Mouse (Mus musculus): ENCODE measurements around the gene Trappc3. TPM values are rescaled to one million over a fixed set of nuclear protein-coding genes. Genes with fewer than 3 reads are reported as not detected.
"Not testable (repeated sequence)": the region's sequence is repeated elsewhere in the genome, so short reads cannot be mapped to it uniquely, and the experiment has no call there.

The Trappc3 gene
- 39.9 and 58.4 TPM in 2 replicates for total RNA-seq (2017)

GRCm38 (mm10) chr4:126262119-126262807 lies at the start of gene Trappc3:
TSS of gene Trappc3 (plus strand) at chr4:126262325.
- peak; percentile 80 to 87 for ATAC-seq (replicated peaks in 1 of 2; ENCODE audit: insufficient read depth in 1 of 2, low FRiP score in 2 of 2, low TSS enrichment in 1 of 2, low read depth in 1 of 2, poor library complexity in 2 of 2, severe bottlenecking in 2 of 2)

- no peak for ATAC-seq (replicated peaks in 1 of 2; ENCODE audit: insufficient read depth in 1 of 2, low FRiP score in 2 of 2, low TSS enrichment in 1 of 2, low read depth in 1 of 2, poor library complexity in 2 of 2, severe bottlenecking in 2 of 2)
These were observed 44.4 kb upstream of the Trappc3 start for GRCm38 (mm10) chr4:126217771-126218170.

GRCm38 (mm10) chr4:126219540-126219939 lies 42.6 kb upstream of the Trappc3 start:
- ATAC-seq (replicated peaks in 1 of 2; ENCODE audit: insufficient read depth in 1 of 2, low FRiP score in 2 of 2, low TSS enrichment in 1 of 2, low read depth in 1 of 2, poor library complexity in 2 of 2, severe bottlenecking in 2 of 2), result not testable (repeated sequence)

- ATAC-seq (replicated peaks in 1 of 2; ENCODE audit: insufficient read depth in 1 of 2, low FRiP score in 2 of 2, low TSS enrichment in 1 of 2, low read depth in 1 of 2, poor library complexity in 2 of 2, severe bottlenecking in 2 of 2), result no peak
These were observed 42.1 kb upstream of the Trappc3 start for GRCm38 (mm10) chr4:126220045-126220444.

- no peak for ATAC-seq (replicated peaks in 1 of 2; ENCODE audit: insufficient read depth in 1 of 2, low FRiP score in 2 of 2, low TSS enrichment in 1 of 2, low read depth in 1 of 2, poor library complexity in 2 of 2, severe bottlenecking in 2 of 2)
These were observed 39.5 kb upstream of the Trappc3 start for GRCm38 (mm10) chr4:126222631-126223030.

GRCm38 (mm10) chr4:126226640-126227039 lies 35.5 kb upstream of the Trappc3 start:
- no peak for ATAC-seq (replicated peaks in 1 of 2; ENCODE audit: insufficient read depth in 1 of 2, low FRiP score in 2 of 2, low TSS enrichment in 1 of 2, low read depth in 1 of 2, poor library complexity in 2 of 2, severe bottlenecking in 2 of 2)

GRCm38 (mm10) chr4:126227077-126227761 lies 34.9 kb upstream of the Trappc3 start:
- peak; percentile 75 to 90 for ATAC-seq (replicated peaks in 1 of 2; ENCODE audit: insufficient read depth in 1 of 2, low FRiP score in 2 of 2, low TSS enrichment in 1 of 2, low read depth in 1 of 2, poor library complexity in 2 of 2, severe bottlenecking in 2 of 2)

- no peak for ATAC-seq (replicated peaks in 1 of 2; ENCODE audit: insufficient read depth in 1 of 2, low FRiP score in 2 of 2, low TSS enrichment in 1 of 2, low read depth in 1 of 2, poor library complexity in 2 of 2, severe bottlenecking in 2 of 2)
These were observed 34.0 kb upstream of the Trappc3 start for GRCm38 (mm10) chr4:126228144-126228543.

- ATAC-seq (replicated peaks in 1 of 2; ENCODE audit: insufficient read depth in 1 of 2, low FRiP score in 2 of 2, low TSS enrichment in 1 of 2, low read depth in 1 of 2, poor library complexity in 2 of 2, severe bottlenecking in 2 of 2), result no peak
These were observed 32.2 kb upstream of the Trappc3 start for GRCm38 (mm10) chr4:126229900-126230299.

- ATAC-seq (replicated peaks in 1 of 2; ENCODE audit: insufficient read depth in 1 of 2, low FRiP score in 2 of 2, low TSS enrichment in 1 of 2, low read depth in 1 of 2, poor library complexity in 2 of 2, severe bottlenecking in 2 of 2), result no peak
These were observed 28.3 kb upstream of the Trappc3 start for GRCm38 (mm10) chr4:126233676-126234308.

GRCm38 (mm10) chr4:126234496-126235175 lies 27.5 kb upstream of the Trappc3 start:
- no peak for ATAC-seq (replicated peaks in 1 of 2; ENCODE audit: insufficient read depth in 1 of 2, low FRiP score in 2 of 2, low TSS enrichment in 1 of 2, low read depth in 1 of 2, poor library complexity in 2 of 2, severe bottlenecking in 2 of 2)

- ATAC-seq (replicated peaks in 1 of 2; ENCODE audit: insufficient read depth in 1 of 2, low FRiP score in 2 of 2, low TSS enrichment in 1 of 2, low read depth in 1 of 2, poor library complexity in 2 of 2, severe bottlenecking in 2 of 2), result peak; percentile 52 to 59; a peak in 3 of 4 replicates
These were observed 26.9 kb upstream of the Trappc3 start for GRCm38 (mm10) chr4:126235191-126235590.

GRCm38 (mm10) chr4:126236467-126237280 lies 25.5 kb upstream of the Trappc3 start:
- ATAC-seq (replicated peaks in 1 of 2; ENCODE audit: insufficient read depth in 1 of 2, low FRiP score in 2 of 2, low TSS enrichment in 1 of 2, low read depth in 1 of 2, poor library complexity in 2 of 2, severe bottlenecking in 2 of 2), result no peak

- ATAC-seq (replicated peaks in 1 of 2; ENCODE audit: insufficient read depth in 1 of 2, low FRiP score in 2 of 2, low TSS enrichment in 1 of 2, low read depth in 1 of 2, poor library complexity in 2 of 2, severe bottlenecking in 2 of 2), result no peak
These were observed 24.3 kb upstream of the Trappc3 start for GRCm38 (mm10) chr4:126237721-126238242.

GRCm38 (mm10) chr4:126239862-126240475 lies 22.2 kb upstream of the Trappc3 start:
- no peak for ATAC-seq (replicated peaks in 1 of 2; ENCODE audit: insufficient read depth in 1 of 2, low FRiP score in 2 of 2, low TSS enrichment in 1 of 2, low read depth in 1 of 2, poor library complexity in 2 of 2, severe bottlenecking in 2 of 2)

- no peak for ATAC-seq (replicated peaks in 1 of 2; ENCODE audit: insufficient read depth in 1 of 2, low FRiP score in 2 of 2, low TSS enrichment in 1 of 2, low read depth in 1 of 2, poor library complexity in 2 of 2, severe bottlenecking in 2 of 2)
These were observed 20.2 kb upstream of the Trappc3 start for GRCm38 (mm10) chr4:126241956-126242355.

Data from hematopoietic stem cell, adult 5-6 weeks (primary cell).